Mouse (Mus musculus): ENCODE data around the gene Wdr81. TPM values are rescaled to one million over a fixed set of nuclear protein-coding genes. Genes with fewer than 3 reads are reported as not detected.

The Wdr81 gene
- polyA plus RNA-seq, 1 experiment from 2014 or later, result 3.7 TPM

DNA sequence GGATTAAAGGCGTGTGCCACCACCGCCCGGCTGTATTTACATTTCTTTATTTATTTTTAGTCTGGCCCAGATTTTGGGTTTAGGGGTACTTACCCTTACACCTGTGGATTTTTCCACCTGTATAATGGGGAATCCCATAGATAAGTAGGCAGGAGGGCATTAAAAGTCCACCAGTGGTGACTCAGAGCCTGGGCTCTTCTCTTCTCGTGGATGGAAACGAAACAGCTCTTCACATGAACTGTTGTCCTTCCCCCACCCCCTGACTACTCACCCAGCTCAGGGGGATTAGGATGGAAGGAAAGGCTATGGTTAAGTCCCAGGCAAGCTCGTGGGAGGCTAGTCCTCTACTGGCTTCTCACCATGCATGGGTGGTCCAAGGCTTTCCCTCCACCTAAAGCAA is 9.9 kb upstream of the Wdr81 start:
- Histone ChIP-seq H3K27ac (replicated peaks in 1 of 2; ENCODE audit: control insufficient read depth in 1 of 2, insufficient read depth in 1 of 2, low read depth in 2 of 2, low read length in 2 of 2) (no peak overlapping the region), H3K9me3 (ENCODE audit: control insufficient read depth, low read length) (no peaks in the 10 kb centered on the region), H3K4me1 (ENCODE audit: control insufficient read depth in 2 of 2, insufficient read depth in 2 of 2, low read length in 2 of 2) (peaks cover 29 to 41% of the 10 kb centered on the region in 2 experiments), H3K9ac (ENCODE audit: low read length) (no peak overlapping the region), H3K4me2 (ENCODE audit: low read length) (no peak overlapping the region), H3K36me3 (ENCODE audit: control insufficient read depth, insufficient read depth, low read length) (peaks cover 31% of the 10 kb centered on the region), H3K27me3 (ENCODE audit: control insufficient read depth, insufficient read depth, low read length) (no peaks in the 10 kb centered on the region), H3K4me3 (ENCODE audit: control insufficient read depth in 1 of 2, insufficient read depth in 1 of 2, low read depth in 1 of 2, low read length in 2 of 2) (no peak overlapping the region)
- ATAC-seq (ENCODE audit: insufficient number of reproducible peaks, insufficient read depth, low FRiP score, low read depth), result no peak
- 82% methylated on average over 6 of the region's 6 CpGs for WGBS

DNA sequence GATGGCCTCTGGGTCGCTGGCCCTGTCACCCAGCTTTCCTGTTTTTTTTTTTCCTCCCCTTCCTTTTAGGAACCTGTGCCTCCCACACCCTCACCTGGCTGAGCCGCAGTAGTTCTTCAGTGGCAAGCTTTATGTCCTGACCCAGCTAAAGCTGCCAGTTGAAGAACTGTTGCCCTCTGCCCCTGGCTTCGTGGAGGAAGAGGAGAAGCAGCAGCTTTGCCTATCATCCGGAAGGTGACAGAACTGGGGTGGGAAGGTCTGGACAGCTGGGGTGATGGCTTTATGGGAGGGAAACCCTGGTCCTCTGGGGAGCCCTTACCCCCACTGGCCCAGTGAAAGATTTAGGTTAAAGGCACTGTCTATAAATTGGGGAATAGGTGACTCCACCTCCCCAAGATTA is 9.1 kb upstream of the Wdr81 start:
- H3K27me3 ChIP-seq (ENCODE audit: control insufficient read depth, insufficient read depth, low read length), result no peaks in the 10 kb centered on the region
- peak overlapping the region; percentile 30 for H3K9ac ChIP-seq (ENCODE audit: low read length)
- WGBS, result 68% methylated on average over 4 of the region's 4 CpGs
- H3K9me3 ChIP-seq (ENCODE audit: control insufficient read depth, low read length), result no peaks in the 10 kb centered on the region
- peak overlapping the region in 1 of 2 experiments; percentile 97; a peak in 3 of 4 replicates for H3K27ac ChIP-seq (replicated peaks in 1 of 2; ENCODE audit: control insufficient read depth in 1 of 2, insufficient read depth in 1 of 2, low read depth in 2 of 2, low read length in 2 of 2)
- H3K4me3 ChIP-seq (ENCODE audit: control insufficient read depth in 1 of 2, insufficient read depth in 1 of 2, low read depth in 1 of 2, low read length in 2 of 2), result peak overlapping the region in 1 of 2 experiments; percentile 96; a peak in 1 of 4 replicates
- no peak for ATAC-seq (ENCODE audit: insufficient number of reproducible peaks, insufficient read depth, low FRiP score, low read depth)
- peaks cover 31% of the 10 kb centered on the region for H3K36me3 ChIP-seq (ENCODE audit: control insufficient read depth, insufficient read depth, low read length)
- H3K4me1 ChIP-seq (ENCODE audit: control insufficient read depth in 2 of 2, insufficient read depth in 2 of 2, low read length in 2 of 2), result peaks cover 28 to 43% of the 10 kb centered on the region in 2 experiments
- peak overlapping the region; percentile 91 for H3K4me2 ChIP-seq (ENCODE audit: low read length)

DNA sequence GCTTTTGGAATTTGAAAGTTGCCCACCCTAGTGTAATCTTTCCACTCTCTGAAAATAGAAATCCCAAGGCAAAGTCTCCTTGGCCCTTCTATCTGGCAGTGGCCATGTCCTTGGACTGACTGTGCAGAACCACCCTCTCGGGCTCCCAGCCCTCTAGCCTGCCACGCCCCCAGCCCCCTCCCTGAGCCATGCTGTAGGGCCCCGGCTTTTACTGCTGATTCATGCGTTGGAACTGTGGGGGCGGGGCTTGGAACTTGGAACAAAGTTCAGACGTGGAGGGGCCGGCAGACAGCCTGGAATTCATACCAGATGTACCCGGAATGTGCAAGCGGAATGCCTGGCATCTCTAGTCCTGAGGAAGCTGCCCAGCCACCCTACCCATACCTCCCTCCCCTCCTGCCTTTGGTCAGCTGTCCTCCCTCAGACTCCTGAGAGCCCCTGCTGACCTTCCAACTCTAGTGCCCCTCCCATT is 8.4 kb upstream of the Wdr81 start:
- Histone ChIP-seq H3K4me3 (ENCODE audit: control insufficient read depth in 1 of 2, insufficient read depth in 1 of 2, low read depth in 1 of 2, low read length in 2 of 2) (peak overlapping the region; percentile 96), H3K4me2 (ENCODE audit: low read length) (peak overlapping the region; percentile 91), H3K9me3 (ENCODE audit: control insufficient read depth, low read length) (no peaks in the 10 kb centered on the region), H3K36me3 (ENCODE audit: control insufficient read depth, insufficient read depth, low read length) (peaks cover 31% of the 10 kb centered on the region), H3K27me3 (ENCODE audit: control insufficient read depth, insufficient read depth, low read length) (no peaks in the 10 kb centered on the region), H3K4me1 (ENCODE audit: control insufficient read depth in 2 of 2, insufficient read depth in 2 of 2, low read length in 2 of 2) (peaks cover 22 to 37% of the 10 kb centered on the region in 2 experiments), H3K9ac (ENCODE audit: low read length) (peak overlapping the region; percentile 96), H3K27ac (replicated peaks in 1 of 2; ENCODE audit: control insufficient read depth in 1 of 2, insufficient read depth in 1 of 2, low read depth in 2 of 2, low read length in 2 of 2) (peak overlapping the region; percentile 87 to 97)
- peak; percentile 58 for ATAC-seq (ENCODE audit: insufficient number of reproducible peaks, insufficient read depth, low FRiP score, low read depth)
- 1% methylated on average over 9 of the region's 9 CpGs for WGBS

DNA sequence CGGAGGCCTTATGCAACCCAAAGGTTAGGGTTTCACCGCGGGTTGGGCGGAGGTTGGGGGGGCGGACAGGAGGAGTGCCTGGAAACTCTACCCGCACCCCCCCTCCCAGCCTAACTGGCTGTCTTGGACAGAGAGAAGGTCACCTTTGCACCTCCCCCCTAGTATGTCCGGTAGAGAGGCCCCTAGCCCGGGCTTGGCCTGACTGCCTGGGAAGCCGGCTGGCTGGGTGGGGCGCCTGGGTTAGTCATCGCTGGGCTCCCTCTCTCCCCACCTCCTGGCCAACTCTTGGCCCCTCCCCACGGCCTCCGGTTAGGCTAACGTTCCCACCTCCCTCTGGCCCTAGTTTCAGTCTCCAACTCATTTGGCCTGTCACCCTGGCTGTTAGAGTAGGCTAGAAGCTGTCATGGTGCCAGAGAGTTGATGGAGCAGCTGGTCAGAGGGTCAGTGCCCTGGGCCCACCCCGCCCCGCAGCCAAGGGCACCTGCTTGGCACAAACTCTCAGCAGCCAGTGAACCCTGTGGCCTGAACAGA is 7.8 kb upstream of the Wdr81 start:
- H3K4me2 ChIP-seq (ENCODE audit: low read length), result peak overlapping the region; percentile 91
- 2% methylated on average over 15 of the region's 16 CpGs for WGBS
- H3K9ac ChIP-seq (ENCODE audit: low read length), result peak overlapping the region; percentile 96
- H3K27ac ChIP-seq (replicated peaks in 1 of 2; ENCODE audit: control insufficient read depth in 1 of 2, insufficient read depth in 1 of 2, low read depth in 2 of 2, low read length in 2 of 2), result peak overlapping the region; percentile 87 to 97
- peak; percentile 28 for ATAC-seq (ENCODE audit: insufficient number of reproducible peaks, insufficient read depth, low FRiP score, low read depth)
- H3K9me3 ChIP-seq (ENCODE audit: control insufficient read depth, low read length), result no peaks in the 10 kb centered on the region
- no peaks in the 10 kb centered on the region for H3K27me3 ChIP-seq (ENCODE audit: control insufficient read depth, insufficient read depth, low read length)
- H3K4me1 ChIP-seq (ENCODE audit: control insufficient read depth in 2 of 2, insufficient read depth in 2 of 2, low read length in 2 of 2), result peaks cover 17 to 32% of the 10 kb centered on the region in 2 experiments
- peaks cover 31% of the 10 kb centered on the region for H3K36me3 ChIP-seq (ENCODE audit: control insufficient read depth, insufficient read depth, low read length)
- peak overlapping the region; percentile 96 for H3K4me3 ChIP-seq (ENCODE audit: control insufficient read depth in 1 of 2, insufficient read depth in 1 of 2, low read depth in 1 of 2, low read length in 2 of 2)

DNA sequence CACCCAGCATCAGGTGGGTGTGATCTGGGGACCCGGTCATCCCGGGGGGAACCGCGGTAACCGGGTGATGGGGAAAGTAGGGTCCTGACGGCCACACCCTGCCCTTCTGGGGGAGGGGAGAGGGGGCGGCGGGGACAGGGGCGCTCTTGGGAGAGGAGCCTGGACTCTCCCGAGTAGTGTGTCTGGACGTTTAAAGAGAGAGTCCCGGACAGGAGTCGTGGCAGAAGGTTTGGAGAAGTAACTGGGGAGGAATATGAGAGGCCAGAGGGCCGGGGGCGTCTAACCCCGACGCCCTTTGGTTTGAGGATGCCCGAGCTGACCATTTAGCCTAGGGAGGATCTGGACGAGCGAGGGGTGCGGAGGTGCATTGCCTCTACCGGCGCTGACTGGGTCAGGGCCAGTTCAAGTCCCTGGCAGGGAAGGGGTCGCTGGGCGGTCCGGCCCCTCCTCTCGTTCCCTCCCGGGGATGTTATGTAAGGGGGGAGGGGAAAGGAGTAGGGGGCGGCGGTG is 7.3 kb upstream of the Wdr81 start:
- Histone ChIP-seq H3K27ac (replicated peaks in 1 of 2; ENCODE audit: control insufficient read depth in 1 of 2, insufficient read depth in 1 of 2, low read depth in 2 of 2, low read length in 2 of 2) (peak overlapping the region; percentile 87 to 97), H3K4me2 (ENCODE audit: low read length) (peak overlapping the region; percentile 91), H3K9me3 (ENCODE audit: control insufficient read depth, low read length) (no peaks in the 10 kb centered on the region), H3K27me3 (ENCODE audit: control insufficient read depth, insufficient read depth, low read length) (no peaks in the 10 kb centered on the region), H3K4me3 (ENCODE audit: control insufficient read depth in 1 of 2, insufficient read depth in 1 of 2, low read depth in 1 of 2, low read length in 2 of 2) (peak overlapping the region; percentile 96), H3K4me1 (ENCODE audit: control insufficient read depth in 2 of 2, insufficient read depth in 2 of 2, low read length in 2 of 2) (peaks cover 17 to 31% of the 10 kb centered on the region in 2 experiments), H3K9ac (ENCODE audit: low read length) (peak overlapping the region; percentile 96), H3K36me3 (ENCODE audit: control insufficient read depth, insufficient read depth, low read length) (peaks cover 30% of the 10 kb centered on the region)
- WGBS, result 1% methylated on average over 29 of the region's 30 CpGs
- ATAC-seq (ENCODE audit: insufficient number of reproducible peaks, insufficient read depth, low FRiP score, low read depth), result peak; percentile 4

DNA sequence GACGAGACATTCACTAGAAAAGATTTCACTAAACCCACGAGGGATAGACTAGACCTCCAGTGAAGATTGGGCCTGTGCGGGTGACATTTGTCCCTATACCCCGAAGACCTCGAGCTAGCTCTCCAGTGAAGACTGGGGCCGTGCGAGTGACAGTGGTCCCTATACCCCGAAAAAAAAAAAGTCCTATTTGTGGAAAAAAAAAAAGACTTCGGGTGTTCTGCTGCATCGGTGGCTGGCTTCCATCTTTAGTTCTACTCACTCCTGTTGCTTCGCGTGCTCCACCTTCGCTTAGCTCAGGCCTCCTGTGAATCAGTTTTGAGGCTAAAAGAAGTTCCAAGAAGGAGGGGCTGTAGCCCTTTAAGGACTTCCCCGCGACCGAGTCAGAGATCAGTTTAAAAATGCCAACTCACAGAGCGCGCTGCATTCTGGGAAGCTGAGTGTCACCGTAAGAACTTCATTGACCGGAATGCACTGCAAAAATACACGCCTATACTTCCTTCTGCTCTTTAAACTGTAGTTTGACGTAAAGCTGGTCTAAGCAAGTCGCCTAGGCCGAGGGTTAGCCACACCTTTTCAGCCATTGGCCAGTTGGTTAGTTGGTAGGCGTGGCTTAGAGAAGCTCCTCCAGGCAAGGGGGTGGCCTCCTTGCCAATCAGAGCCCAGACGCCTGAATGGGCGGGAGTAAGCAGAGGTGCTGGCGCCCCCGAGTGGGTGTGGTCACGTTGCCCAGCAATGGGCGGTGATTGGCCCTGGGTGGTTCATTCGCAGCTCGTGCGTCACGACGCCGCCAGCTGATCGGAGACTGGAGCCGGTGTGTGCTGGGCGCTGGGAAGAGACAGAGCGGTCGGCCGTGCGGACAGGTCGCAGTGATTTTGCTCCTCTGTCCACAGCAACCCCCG is 6.6 kb upstream of the Wdr81 start, which contains the start of gene Tlcd2:
Gene Tlcd2, plus strand, starts transcription at position 872 of the 899 bp plus-strand sequence.
- Histone ChIP-seq H3K4me3 (ENCODE audit: control insufficient read depth in 1 of 2, insufficient read depth in 1 of 2, low read depth in 1 of 2, low read length in 2 of 2) (peak within 1 kb of the TSS; percentile 96), H3K4me2 (ENCODE audit: low read length) (peak within 1 kb of the TSS; percentile 91), H3K27me3 (ENCODE audit: control insufficient read depth, insufficient read depth, low read length) (no peaks in the 10 kb centered on the region), H3K9ac (ENCODE audit: low read length) (peak within 1 kb of the TSS; percentile 96), H3K36me3 (ENCODE audit: control insufficient read depth, insufficient read depth, low read length) (peaks cover 27% of the 10 kb centered on the region), H3K27ac (replicated peaks in 1 of 2; ENCODE audit: control insufficient read depth in 1 of 2, insufficient read depth in 1 of 2, low read depth in 2 of 2, low read length in 2 of 2) (peak within 1 kb of the TSS; percentile 97 to 98), H3K9me3 (ENCODE audit: control insufficient read depth, low read length) (no peaks in the 10 kb centered on the region), H3K4me1 (ENCODE audit: control insufficient read depth in 2 of 2, insufficient read depth in 2 of 2, low read length in 2 of 2) (peaks cover 17 to 31% of the 10 kb centered on the region in 2 experiments)
- under 1% methylated on average over 46 of the region's 46 CpGs for WGBS
- peak; percentile 88 for ATAC-seq (ENCODE audit: insufficient number of reproducible peaks, insufficient read depth, low FRiP score, low read depth)

DNA sequence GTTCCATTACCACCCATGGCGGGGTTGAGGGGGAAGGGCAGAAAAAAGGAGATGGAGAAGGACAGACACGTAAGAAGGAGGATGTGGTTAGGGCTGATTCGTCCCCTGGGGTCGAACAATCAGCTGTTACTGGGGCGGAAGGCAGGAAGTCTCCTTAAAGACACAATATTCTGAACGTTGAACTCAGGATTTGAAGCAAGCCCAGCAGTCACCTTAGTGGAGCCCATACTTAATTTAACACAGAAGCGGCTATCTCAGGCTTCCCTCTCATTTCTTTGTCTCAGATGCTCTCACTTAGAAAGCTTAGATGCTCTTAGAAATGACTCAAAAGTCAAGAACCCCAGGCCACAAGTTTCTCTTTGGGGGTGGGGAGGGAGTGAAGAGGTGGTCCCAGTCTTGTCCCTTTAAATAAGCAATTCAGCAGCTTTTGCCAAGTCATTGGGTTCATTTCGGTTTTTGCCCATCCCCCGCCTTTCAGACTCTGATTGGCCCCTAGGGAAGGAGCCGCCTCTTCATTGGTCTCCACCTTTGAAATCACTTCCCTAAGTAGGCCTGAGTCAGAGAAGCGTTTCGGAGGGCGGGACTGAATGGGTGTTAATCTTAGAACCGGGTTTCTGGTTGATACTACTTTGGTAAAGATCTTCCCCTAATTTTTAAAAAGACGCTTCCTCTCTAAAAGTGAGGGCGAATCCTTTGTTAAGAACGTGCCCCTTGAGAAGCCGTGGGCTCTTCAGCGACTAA is 5.8 kb upstream of the Wdr81 start:
- Histone ChIP-seq H3K36me3 (ENCODE audit: control insufficient read depth, insufficient read depth, low read length) (peaks cover 19% of the 10 kb centered on the region), H3K27ac (replicated peaks in 1 of 2; ENCODE audit: control insufficient read depth in 1 of 2, insufficient read depth in 1 of 2, low read depth in 2 of 2, low read length in 2 of 2) (peak overlapping the region; percentile 96 to 98), H3K4me1 (ENCODE audit: control insufficient read depth in 2 of 2, insufficient read depth in 2 of 2, low read length in 2 of 2) (peaks cover 17 to 32% of the 10 kb centered on the region in 2 experiments), H3K4me2 (ENCODE audit: low read length) (peak overlapping the region; percentile 84), H3K4me3 (ENCODE audit: control insufficient read depth in 1 of 2, insufficient read depth in 1 of 2, low read depth in 1 of 2, low read length in 2 of 2) (peak overlapping the region; percentile 47 to 52), H3K9me3 (ENCODE audit: control insufficient read depth, low read length) (no peaks in the 10 kb centered on the region), H3K9ac (ENCODE audit: low read length) (peak overlapping the region; percentile 75), H3K27me3 (ENCODE audit: control insufficient read depth, insufficient read depth, low read length) (no peaks in the 10 kb centered on the region)
- no peak for ATAC-seq (ENCODE audit: insufficient number of reproducible peaks, insufficient read depth, low FRiP score, low read depth)
- WGBS, result 4% methylated on average over 19 of the region's 19 CpGs

All from heart, embryonic 14.5 days (tissue).